Mouse (Mus musculus) left cerebral cortex, postnatal 10 days (tissue): ENCODE measurements around the gene Aadac. TPM values are rescaled to one million over a fixed set of nuclear protein-coding genes. Genes with fewer than 3 reads are reported as not detected.

ENCODE experiments used
- total RNA-seq, 2 experiments: library from RNA; stranded (reverse); gene quantifications; 2 replicates each; pipeline ENCODE4 v1.2.3; 2021

The Aadac gene
- total RNA-seq, 2 experiments from 2014 or later = not detected

Other genes starting within 250 kb of the Aadac start
- gene Gm8298, start 164.7 kb upstream of the Aadac start, total RNA-seq = not detected
- not detected for gene C130079G13Rik, start 100.5 kb upstream of the Aadac start, total RNA-seq
- not detected for gene Aadacl2, start 19.0 kb upstream of the Aadac start, total RNA-seq
- not detected for gene Sucnr1, start 56.2 kb downstream of the Aadac start, total RNA-seq